Mouse (Mus musculus) cortical plate, adult 2 months (tissue): ENCODE data around the gene Cacna1c. TPM values are rescaled to one million over a fixed set of nuclear protein-coding genes. Genes with fewer than 3 reads are reported as not detected.

ENCODE experiments used
- H3K27ac ChIP-seq: fragments of 200-500 bp; 2 replicates; pipeline ENCODE4 v1.5.1; 2012; ENCODE audit warnings: low read length, control low read depth, inconsistent platforms; ENCODE audit not compliant: insufficient read depth
- H3K4me1 ChIP-seq: fragments of 200-500 bp; 2 replicates; pipeline ENCODE4 v1.6.1; 2011; ENCODE audit warnings: low read length; ENCODE audit not compliant: control insufficient read depth, insufficient read depth
- H3K4me3 ChIP-seq: fragments of 200-500 bp; 2 replicates; pipeline ENCODE4 v1.5.1; 2011; ENCODE audit warnings: mild to moderate bottlenecking, low read length, control low read depth; ENCODE audit not compliant: insufficient read depth
- CTCF ChIP-seq: fragments of 200-500 bp; IDR thresholded peaks from 2 replicates; pipeline ENCODE4 v1.5.1; 2011; ENCODE audit warnings: mild to moderate bottlenecking, control low read depth, low read length; ENCODE audit not compliant: insufficient read depth; ENCODE audit errors: extremely low read depth
- POLR2A ChIP-seq: fragments of 200-500 bp; IDR thresholded peaks from 2 replicates; pipeline ENCODE4 v1.6.1; 2011; ENCODE audit warnings: mild to moderate bottlenecking, low read length, control low read depth; ENCODE audit not compliant: insufficient read depth; ENCODE audit errors: extremely low read depth
- polyA plus RNA-seq: library from polyadenylated mRNA; depleted of rRNA; stranded (reverse); fragments of >200 nt; gene quantifications from 2 replicates; pipeline ENCODE4 v1.2.3, GENCODE M21; 2012

Cacna1c gene
- polyA plus RNA-seq, 1 experiment, result 15.9 TPM

DNA sequence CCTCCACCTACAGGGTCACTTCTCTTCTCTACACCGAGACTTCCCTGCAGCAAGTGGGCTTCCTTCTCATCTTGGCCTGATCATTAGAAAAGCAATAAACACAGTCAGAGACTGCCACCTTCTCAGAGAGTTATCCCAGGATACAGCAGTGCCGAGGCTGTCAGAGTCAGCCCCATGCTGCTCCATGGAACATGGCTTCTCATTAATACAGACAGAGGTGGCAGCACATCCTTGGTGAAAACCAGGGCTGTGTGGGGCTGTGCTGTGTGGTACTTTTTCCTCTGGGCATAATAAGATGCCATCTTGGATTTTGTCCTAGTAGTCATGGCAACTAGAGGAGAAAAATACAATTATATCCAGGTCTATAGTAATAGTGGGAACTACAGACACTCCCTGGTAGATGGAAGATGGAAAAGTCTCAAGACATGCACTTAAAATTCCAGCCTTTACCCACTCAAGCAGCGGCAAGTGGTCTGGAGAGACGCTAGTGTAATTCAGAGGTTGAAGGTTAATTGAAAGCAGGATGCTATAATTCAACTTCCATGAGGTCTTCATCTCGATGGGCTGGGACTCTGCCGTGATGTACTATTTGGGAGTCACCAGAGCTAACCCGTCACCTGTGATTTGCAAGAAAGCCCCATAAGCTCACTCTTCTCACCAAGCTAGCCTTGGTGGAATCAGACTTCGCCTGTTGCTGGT, 264.1 kb downstream of the Cacna1c start:
- Histone ChIP-seq H3K4me3 (no peak overlapping the region), H3K4me1 (peaks cover 9% of the 10 kb centered on the region), H3K27ac (no peak overlapping the region)
- TF ChIP-seq POLR2A (no peak), CTCF (no peak)

DNA sequence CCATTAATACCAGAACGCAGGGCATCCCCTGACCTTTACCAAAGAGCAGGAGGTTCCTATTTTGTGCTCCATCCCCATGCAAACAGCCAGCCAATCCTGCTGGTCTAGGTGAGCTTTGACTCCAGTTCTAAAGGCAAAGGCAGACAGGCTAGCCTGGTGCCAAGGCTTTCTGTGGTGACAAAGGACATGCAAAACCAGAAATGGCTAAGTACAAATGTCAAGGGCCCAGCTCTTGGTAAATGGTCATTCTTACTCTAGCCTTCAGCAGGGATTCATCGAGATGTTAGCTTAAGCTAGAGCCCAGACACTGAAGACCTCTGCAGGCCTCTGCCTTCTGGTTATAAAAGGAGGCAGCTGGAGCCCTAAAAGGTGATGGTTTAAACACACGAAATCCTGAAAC, 269.5 kb downstream of the Cacna1c start:
- Histone ChIP-seq H3K4me3 (no peak overlapping the region), H3K4me1 (no peaks in the 10 kb centered on the region), H3K27ac (no peak overlapping the region)
- TF ChIP-seq CTCF, result no peak
- no peak for TF ChIP-seq POLR2A

DNA sequence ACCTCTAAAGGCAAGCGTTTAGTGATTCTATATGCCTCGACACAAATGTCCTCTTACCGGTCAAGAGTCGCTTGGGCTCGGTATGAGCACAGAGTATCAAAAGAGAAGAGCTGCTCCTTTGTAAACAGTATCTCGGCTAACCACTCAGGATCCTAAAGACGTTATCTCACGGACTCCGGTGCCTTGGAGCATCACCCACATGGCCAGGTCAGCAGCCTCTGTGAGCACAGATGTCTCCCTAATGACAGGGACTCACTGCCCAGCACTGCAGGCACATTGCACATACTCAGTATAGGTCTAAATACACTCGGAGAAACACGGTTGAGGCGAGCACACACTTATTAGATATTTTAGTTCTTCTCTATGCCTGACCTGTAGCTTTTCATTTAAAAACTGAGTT, 271.8 kb downstream of the Cacna1c start:
- no peak for TF ChIP-seq CTCF
- TF ChIP-seq POLR2A, result no peak
- Histone ChIP-seq H3K4me3 (no peak overlapping the region), H3K4me1 (no peaks in the 10 kb centered on the region), H3K27ac (no peak overlapping the region)

DNA sequence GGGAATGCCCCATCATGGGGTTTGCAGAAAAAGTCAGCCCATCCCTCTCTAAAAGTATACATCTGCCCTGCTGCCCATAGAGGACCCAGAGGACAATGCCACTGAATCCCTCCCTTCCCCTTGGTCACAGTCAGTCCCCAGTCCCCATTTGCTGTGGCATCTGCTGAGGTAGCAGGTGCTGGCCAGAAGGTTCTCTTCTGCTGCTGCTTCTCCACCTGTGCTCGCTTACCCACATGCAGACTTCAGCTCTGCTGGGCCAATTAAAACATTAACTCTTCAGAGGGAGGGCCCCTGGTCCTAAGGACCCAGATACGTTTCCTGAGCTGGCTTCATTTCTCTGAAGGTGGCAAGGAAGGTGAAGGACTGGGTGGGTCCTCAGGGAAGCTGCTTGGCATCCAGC, 272.3 kb downstream of the Cacna1c start:
- TF ChIP-seq CTCF, result no peak
- TF ChIP-seq POLR2A, result no peak
- Histone ChIP-seq H3K4me1 (no peaks in the 10 kb centered on the region), H3K4me3 (no peak overlapping the region), H3K27ac (no peak overlapping the region)

DNA sequence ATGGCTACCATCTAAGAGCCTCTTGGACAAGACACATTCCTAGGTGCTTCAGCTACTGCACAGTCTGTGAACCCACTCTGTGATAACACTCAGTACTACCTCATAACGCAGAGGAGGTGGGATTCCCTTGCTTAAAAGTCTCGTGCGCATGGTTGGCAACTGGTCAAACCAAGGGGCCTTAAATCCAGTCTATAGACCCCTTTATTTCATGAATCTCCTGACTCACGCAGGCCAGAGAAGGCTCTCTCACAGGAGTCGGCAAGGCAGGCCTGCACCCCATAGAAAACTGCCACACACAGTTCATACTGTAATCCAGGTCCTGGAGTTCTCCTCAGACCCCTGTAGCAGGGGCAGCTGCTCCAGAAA, 273.0 kb downstream of the Cacna1c start:
- no peak overlapping the region for H3K4me3 ChIP-seq
- H3K4me1 ChIP-seq, result no peaks in the 10 kb centered on the region
- TF ChIP-seq CTCF (no peak), POLR2A (no peak)
- H3K27ac ChIP-seq, result no peak overlapping the region

DNA sequence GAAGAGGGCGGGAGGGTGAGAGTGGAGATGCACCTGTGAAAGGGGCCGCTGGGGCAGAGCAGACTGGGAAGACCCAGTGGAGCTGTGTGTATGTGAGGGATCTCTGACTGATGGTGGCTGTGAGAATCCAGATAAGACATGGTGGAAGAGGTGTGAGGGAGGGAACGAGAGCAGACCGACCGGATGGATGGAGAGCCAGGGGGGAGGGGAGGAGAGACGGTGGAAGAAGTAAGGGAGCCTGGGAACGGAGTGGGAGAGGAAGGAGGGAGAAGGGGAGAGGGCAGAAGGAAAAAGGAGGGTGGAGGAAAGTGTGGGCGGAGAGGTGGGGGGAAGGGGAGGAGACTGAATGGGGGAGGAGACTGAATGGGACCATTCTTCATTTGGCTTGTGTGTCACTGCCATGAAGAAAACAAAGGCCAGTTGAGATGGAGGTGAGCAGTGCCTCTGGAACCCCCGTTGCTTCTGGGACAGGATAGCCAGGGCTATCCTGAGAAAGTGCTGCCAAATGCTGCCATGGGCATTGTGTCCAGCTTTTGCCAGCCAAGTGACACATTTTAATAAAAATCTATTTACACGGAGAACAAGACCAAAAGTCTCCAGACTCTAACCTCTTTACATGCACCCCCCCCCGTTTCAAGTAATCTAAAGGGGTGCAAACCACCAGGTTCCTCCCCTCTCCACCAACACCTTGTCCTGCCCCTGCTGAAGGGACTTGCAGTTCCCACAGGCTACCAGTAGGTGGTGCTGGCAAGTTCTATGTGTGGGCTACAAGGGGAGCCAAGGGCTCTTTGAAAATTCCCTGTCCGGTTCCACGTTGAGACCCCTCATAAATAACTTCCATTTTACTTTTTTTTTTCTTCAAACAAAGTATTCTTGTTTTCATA, 273.6 kb downstream of the Cacna1c start:
- Histone ChIP-seq H3K4me3 (no peak overlapping the region), H3K27ac (no peak overlapping the region), H3K4me1 (no peaks in the 10 kb centered on the region)
- TF ChIP-seq CTCF, result peak; percentile 94
- TF ChIP-seq POLR2A, result no peak

DNA sequence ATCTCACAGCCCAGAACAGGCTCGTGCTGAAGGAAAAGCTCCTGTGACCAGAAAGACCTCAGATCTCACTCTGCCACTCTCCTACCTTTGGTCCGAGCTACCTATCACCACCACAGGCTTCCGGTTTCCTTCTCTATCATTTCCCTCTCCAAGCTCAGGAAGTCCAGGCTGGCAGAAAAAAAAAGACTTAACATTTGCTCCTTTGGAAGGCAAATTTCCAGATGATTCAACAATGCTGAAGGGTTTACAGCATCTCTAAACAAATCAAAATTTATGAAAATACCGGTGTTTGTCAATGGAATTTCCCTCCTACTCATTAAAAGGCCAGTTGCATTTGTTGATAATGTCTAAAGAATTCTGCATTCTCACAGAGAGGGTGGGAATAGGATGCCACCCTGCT, 288.0 kb downstream of the Cacna1c start:
- H3K27ac ChIP-seq, result no peak overlapping the region
- H3K4me3 ChIP-seq, result no peak overlapping the region
- TF ChIP-seq POLR2A (no peak), CTCF (no peak)
- peaks cover 3% of the 10 kb centered on the region; the same call in 1 of the 2 replicates for H3K4me1 ChIP-seq

DNA sequence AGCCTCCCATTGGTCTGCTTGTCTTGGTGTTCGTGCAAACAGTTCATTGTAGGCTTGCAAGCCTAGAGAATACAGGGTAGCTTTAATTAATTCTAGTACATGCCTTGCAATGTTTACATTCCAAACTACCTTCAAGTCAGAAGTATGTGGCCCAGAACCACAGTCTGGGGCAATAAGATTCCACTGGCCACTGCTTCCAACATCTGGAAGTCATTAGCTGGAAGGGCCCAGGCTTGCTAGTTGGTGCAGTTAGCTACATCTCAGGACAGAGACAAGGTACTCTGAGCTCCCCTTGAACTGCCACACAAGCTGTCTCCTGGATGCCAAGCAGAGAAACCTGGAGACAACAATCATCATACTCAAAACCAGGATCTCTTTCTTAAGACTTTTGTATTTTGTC, 288.5 kb downstream of the Cacna1c start:
- Histone ChIP-seq H3K27ac (no peak overlapping the region), H3K4me3 (no peak overlapping the region), H3K4me1 (peaks cover 3% of the 10 kb centered on the region; the same call in 1 of the 2 replicates)
- TF ChIP-seq POLR2A (no peak), CTCF (no peak)

DNA sequence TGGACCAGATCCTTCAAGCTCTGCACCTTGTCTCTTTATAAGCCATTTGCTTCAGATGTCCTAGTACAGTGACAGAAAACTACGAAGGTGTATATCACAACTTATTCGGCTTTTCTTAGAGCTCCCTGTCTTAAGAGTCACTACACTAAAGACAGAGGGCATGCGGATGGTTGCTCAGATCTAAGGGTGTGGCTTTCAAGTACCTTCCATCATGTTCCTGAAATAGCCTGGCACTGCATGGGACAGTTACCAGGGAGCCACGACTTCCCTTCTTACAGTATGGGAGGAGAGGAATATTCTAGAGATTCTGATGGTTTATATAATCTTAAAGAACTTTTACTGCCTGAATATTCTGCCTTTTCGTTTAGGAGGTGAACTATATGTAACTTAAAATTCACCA, 289.3 kb downstream of the Cacna1c start:
- no peak for TF ChIP-seq POLR2A
- no peak for TF ChIP-seq CTCF

More for the DNA sequence above, 289.3 kb downstream of the Cacna1c start:
- no peaks in the 10 kb centered on the region for H3K4me1 ChIP-seq
- no peak overlapping the region for H3K27ac ChIP-seq
- H3K4me3 ChIP-seq, result no peak overlapping the region
